Mouse (Mus musculus) lung, adult 2 months (tissue): ENCODE data around the gene Gsk3a.

Experiments used
- CTCF ChIP-seq: fragments of 200-500 bp; IDR thresholded peaks from 2 replicates; pipeline ENCODE4 v1.5.1; 2011; ENCODE audit warnings: mild to moderate bottlenecking, low read length, control low read depth; ENCODE audit not compliant: insufficient read depth
- POLR2A ChIP-seq: fragments of 200-500 bp; IDR thresholded peaks from 2 replicates; pipeline ENCODE4 v1.6.1; 2011; ENCODE audit warnings: low read depth, mild to moderate bottlenecking, control low read depth, low read length, borderline replicate concordance; ENCODE audit errors: extremely low read depth

GRCm38 (mm10) chr7:25195148-25195547, 42.5 kb downstream of the Gsk3a start:
- TF ChIP-seq CTCF (no peak), POLR2A (no peak)
